Mouse (Mus musculus) common myeloid progenitor, adult 5-6 weeks (primary cell): Measurements from ENCODE around the gene Fam71f1. TPM values are rescaled to one million over a fixed set of nuclear protein-coding genes. Genes with fewer than 3 reads are reported as not detected.
A peak's percentile ranks its signal among the peaks of the same experiment; 100 is the strongest.

Experiments used
- ATAC-seq: replicated peaks from 2 replicates; pipeline ENCODE4 v1.8.0; 2016; ENCODE audit warnings: low read depth, mild to moderate bottlenecking, moderate TSS enrichment, inconsistent platforms; ENCODE audit not compliant: poor library complexity, severe bottlenecking
- total RNA-seq: library from RNA; stranded (forward); fragments of 200-1000, 187-1606 nt; gene quantifications from 2 replicates; pipeline ENCODE4 v1.2.3, GENCODE M21; 2017

Gene Fam71f1
- not detected in 2 replicates for total RNA-seq

GRCm38 (mm10) chr6:29318879-29319278, at the start of gene Fam71f1:
Fam71f1 (plus strand) TSS chr6:29319140.
- no peak for ATAC-seq

GRCm38 (mm10) chr6:29270961-29271360, 48.0 kb upstream of the Fam71f1 start:
- no peak for ATAC-seq

GRCm38 (mm10) chr6:29272312-29273072, 46.4 kb upstream of the Fam71f1 start, which contains the start of gene Hilpda:
Hilpda (plus strand) TSS chr6:29272488.
- peak; percentile 97 for ATAC-seq

- ATAC-seq = no peak
These were observed 42.2 kb upstream of the Fam71f1 start for GRCm38 (mm10) chr6:29276746-29277145.

GRCm38 (mm10) chr6:29278513-29279267, 40.2 kb upstream of the Fam71f1 start:
- ATAC-seq = peak; percentile 92

GRCm38 (mm10) chr6:29279293-29279692, 39.6 kb upstream of the Fam71f1 start, which contains the start of gene Fam71f2:
Fam71f2 (plus strand) TSS chr6:29279593.
- no peak for ATAC-seq

GRCm38 (mm10) chr6:29280671-29281070, 38.3 kb upstream of the Fam71f1 start:
- ATAC-seq = no peak

- ATAC-seq = no peak
These were observed 32.1 kb upstream of the Fam71f1 start for GRCm38 (mm10) chr6:29286870-29287269.

- no peak for ATAC-seq
These were observed 31.5 kb upstream of the Fam71f1 start for GRCm38 (mm10) chr6:29287481-29287880.

GRCm38 (mm10) chr6:29287944-29288343, 31.0 kb upstream of the Fam71f1 start:
- ATAC-seq = no peak

GRCm38 (mm10) chr6:29288651-29289050, 30.3 kb upstream of the Fam71f1 start:
- no peak for ATAC-seq

GRCm38 (mm10) chr6:29299112-29299511, 19.8 kb upstream of the Fam71f1 start:
- ATAC-seq = no peak

- no peak for ATAC-seq
These were observed 15.7 kb upstream of the Fam71f1 start for GRCm38 (mm10) chr6:29303251-29303650.

GRCm38 (mm10) chr6:29303726-29304125, 15.2 kb upstream of the Fam71f1 start:
- ATAC-seq = no peak

GRCm38 (mm10) chr6:29305462-29305861, 13.5 kb upstream of the Fam71f1 start:
- no peak for ATAC-seq

- ATAC-seq = no peak
These were observed 9.9 kb upstream of the Fam71f1 start for GRCm38 (mm10) chr6:29308846-29309605.

GRCm38 (mm10) chr6:29313690-29314202, 5.2 kb upstream of the Fam71f1 start:
- ATAC-seq = no peak

- no peak for ATAC-seq
These were observed 1.7 kb upstream of the Fam71f1 start for GRCm38 (mm10) chr6:29317286-29317685.

- no peak for ATAC-seq
These were observed 999 bp upstream of the Fam71f1 start for GRCm38 (mm10) chr6:29317941-29318340.

GRCm38 (mm10) chr6:29321586-29321985, 2.6 kb downstream of the Fam71f1 start:
- no peak for ATAC-seq
